Mouse (Mus musculus): ENCODE data around the gene Spata2l. TPM values are rescaled to one million over a fixed set of nuclear protein-coding genes. Genes with fewer than 3 reads are reported as not detected.
"Not testable (repeated sequence)": the region's sequence is repeated elsewhere in the genome, so short reads cannot be mapped to it uniquely, and the experiment has no call there.

The Spata2l gene
- polyA plus RNA-seq, 1 experiment from 2014 or later, result 2.3 TPM

- peaks cover 21% of the 10 kb centered on the region; the same call in 1 of the 2 replicates for H3K27me3 ChIP-seq (ENCODE audit: insufficient read depth, low read length)
- no peak for ATAC-seq (ENCODE audit: insufficient read depth)
- no peak overlapping the region for H3K9ac ChIP-seq
Measured at GRCm38 (mm10) chr8:123233300-123233699, 2.7 kb downstream of the Spata2l start.

GRCm38 (mm10) chr8:123232553-123232952, 3.5 kb downstream of the Spata2l start:
- Histone ChIP-seq H3K4me2 (no peak overlapping the region), H3K27ac (ENCODE audit: low read depth) (no peak overlapping the region), H3K36me3 (ENCODE audit: insufficient read depth) (peaks cover 19% of the 10 kb centered on the region; the same call in 1 of the 2 replicates), H3K4me1 (ENCODE audit: insufficient read depth) (0 out of 2 replicates have a peak, but pooled peaks cover 6% of the 10 kb centered on the region), H3K4me3 (ENCODE audit: low read depth, low read length) (no peak overlapping the region), H3K9me3 (ENCODE audit: low read depth, low read length) (no peaks in the 10 kb centered on the region), H3K9ac (no peak overlapping the region), H3K27me3 (ENCODE audit: insufficient read depth, low read length) (peaks cover 21% of the 10 kb centered on the region; the same call in 1 of the 2 replicates)
- DNase-seq (no peak), ATAC-seq (ENCODE audit: insufficient read depth) (no peak)
- no peak for TF ChIP-seq CTCF (IDR thresholded peaks at IDR 0.05; ENCODE audit: low read depth)
- WGBS, result 23% methylated on average over 7 of the region's 7 CpGs

More at GRCm38 (mm10) chr8:123233300-123233699, 2.7 kb downstream of the Spata2l start:
- H3K36me3 ChIP-seq (ENCODE audit: insufficient read depth), result peaks cover 12% of the 10 kb centered on the region; the same call in 1 of the 2 replicates
- H3K27ac ChIP-seq (ENCODE audit: low read depth), result no peak overlapping the region
- 58% methylated on average over 13 of the region's 13 CpGs for WGBS
- H3K4me3 ChIP-seq (ENCODE audit: low read depth, low read length), result no peak overlapping the region
- H3K9me3 ChIP-seq (ENCODE audit: low read depth, low read length), result no peaks in the 10 kb centered on the region
- no peak for DNase-seq
- 0 out of 2 replicates have a peak, but pooled peaks cover 6% of the 10 kb centered on the region for H3K4me1 ChIP-seq (ENCODE audit: insufficient read depth)
- no peak for TF ChIP-seq CTCF (IDR thresholded peaks at IDR 0.05; ENCODE audit: low read depth)
- no peak overlapping the region for H3K4me2 ChIP-seq

- Histone ChIP-seq H3K4me3 (ENCODE audit: low read depth, low read length) (no peak overlapping the region), H3K4me1 (ENCODE audit: insufficient read depth) (0 out of 2 replicates have a peak, but pooled peaks cover 6% of the 10 kb centered on the region), H3K27me3 (ENCODE audit: insufficient read depth, low read length) (peaks cover 21% of the 10 kb centered on the region; the same call in 1 of the 2 replicates), H3K9me3 (ENCODE audit: low read depth, low read length) (no peaks in the 10 kb centered on the region), H3K9ac (no peak overlapping the region), H3K27ac (ENCODE audit: low read depth) (no peak overlapping the region), H3K36me3 (ENCODE audit: insufficient read depth) (peaks cover 25% of the 10 kb centered on the region), H3K4me2 (no peak overlapping the region)
- ATAC-seq (ENCODE audit: insufficient read depth), result no peak
- peak; percentile 43 for DNase-seq
- whole genome bisulfite sequencing, result 39% methylated on average over 5 of the region's 5 CpGs
- TF ChIP-seq CTCF (IDR thresholded peaks at IDR 0.05; ENCODE audit: low read depth), result peak; percentile 30
Measured at GRCm38 (mm10) chr8:123231742-123232141, 4.3 kb downstream of the Spata2l start.

- WGBS, result 82% methylated on average over 10 of the region's 11 CpGs
- not testable (repeated sequence) for H3K9ac ChIP-seq
Measured at GRCm38 (mm10) chr8:123230326-123230725, 5.7 kb downstream of the Spata2l start.

GRCm38 (mm10) chr8:123228416-123228815, 7.6 kb downstream of the Spata2l start:
- no peak overlapping the region for H3K9ac ChIP-seq
- H3K4me2 ChIP-seq, result no peak overlapping the region
- H3K27me3 ChIP-seq (ENCODE audit: insufficient read depth, low read length), result no peaks in the 10 kb centered on the region
- H3K36me3 ChIP-seq (ENCODE audit: insufficient read depth), result peaks cover 32% of the 10 kb centered on the region
- DNase-seq (no peak), ATAC-seq (ENCODE audit: insufficient read depth) (no peak)
- WGBS, result 85% methylated on average over 1 of the region's 1 CpGs
- H3K9me3 ChIP-seq (ENCODE audit: low read depth, low read length), result no peaks in the 10 kb centered on the region
- no peak for TF ChIP-seq CTCF (IDR thresholded peaks at IDR 0.05; ENCODE audit: low read depth)
- no peak overlapping the region for H3K27ac ChIP-seq (ENCODE audit: low read depth)
- no peak overlapping the region for H3K4me3 ChIP-seq (ENCODE audit: low read depth, low read length)
- H3K4me1 ChIP-seq (ENCODE audit: insufficient read depth), result peaks cover 6% of the 10 kb centered on the region; the same call in 1 of the 2 replicates

More at GRCm38 (mm10) chr8:123230326-123230725, 5.7 kb downstream of the Spata2l start:
- DNase-seq; H3K9me3 ChIP-seq (ENCODE audit: low read depth, low read length); H3K4me1 ChIP-seq (ENCODE audit: insufficient read depth); H3K4me2 ChIP-seq; H3K4me3 ChIP-seq (ENCODE audit: low read depth, low read length); H3K27ac ChIP-seq (ENCODE audit: low read depth); ATAC-seq (ENCODE audit: insufficient read depth): not testable (repeated sequence)
- H3K27me3 ChIP-seq (ENCODE audit: insufficient read depth, low read length), result peaks cover 15% of the 10 kb centered on the region; the same call in 1 of the 2 replicates
- peaks cover 32% of the 10 kb centered on the region for H3K36me3 ChIP-seq (ENCODE audit: insufficient read depth)

- ATAC-seq (ENCODE audit: insufficient read depth) (peak; percentile 92), DNase-seq (peak; percentile 98)
- Histone ChIP-seq H3K4me3 (ENCODE audit: low read depth, low read length) (peak within 1 kb of the TSS; percentile 89), H3K4me1 (ENCODE audit: insufficient read depth) (peaks cover 6% of the 10 kb centered on the region; the same call in 1 of the 2 replicates), H3K9me3 (ENCODE audit: low read depth, low read length) (no peaks in the 10 kb centered on the region), H3K27ac (ENCODE audit: low read depth) (peak within 1 kb of the TSS; percentile 82), H3K4me2 (peak within 1 kb of the TSS; percentile 96), H3K9ac (peak within 1 kb of the TSS; percentile 94), H3K27me3 (ENCODE audit: insufficient read depth, low read length) (no peaks in the 10 kb centered on the region), H3K36me3 (ENCODE audit: insufficient read depth) (peaks cover 32% of the 10 kb centered on the region)
- WGBS, result 2% methylated on average over 59 of the region's 59 CpGs
- TF ChIP-seq CTCF (IDR thresholded peaks at IDR 0.05; ENCODE audit: low read depth), result peak; percentile 8; the same call in 1 of the 2 replicates
Measured at GRCm38 (mm10) chr8:123224278-123225266, 11.5 kb downstream of the Spata2l start, which contains the start of gene Cdk10. TSS of gene Cdk10 (plus strand) at chr8:123224842.

- H3K27me3 ChIP-seq (ENCODE audit: insufficient read depth, low read length), result no peaks in the 10 kb centered on the region
- DNase-seq (peak; percentile 28), ATAC-seq (ENCODE audit: insufficient read depth) (no peak)
- no peak for TF ChIP-seq CTCF (IDR thresholded peaks at IDR 0.05; ENCODE audit: low read depth)
- H3K9ac ChIP-seq, result no peak overlapping the region
- no peak overlapping the region for H3K4me2 ChIP-seq
- 62% methylated on average over 1 of the region's 1 CpGs for WGBS
- peaks cover 6% of the 10 kb centered on the region; the same call in 1 of the 2 replicates for H3K4me1 ChIP-seq (ENCODE audit: insufficient read depth)
- H3K4me3 ChIP-seq (ENCODE audit: low read depth, low read length), result no peak overlapping the region
- H3K36me3 ChIP-seq (ENCODE audit: insufficient read depth), result no peaks in the 10 kb centered on the region
- H3K9me3 ChIP-seq (ENCODE audit: low read depth, low read length), result no peaks in the 10 kb centered on the region
- H3K27ac ChIP-seq (ENCODE audit: low read depth), result no peak overlapping the region
Measured at GRCm38 (mm10) chr8:123220917-123221316, 15.1 kb downstream of the Spata2l start.

Measured in lung, embryonic 14.5 days (tissue).